Mouse (Mus musculus) G1E-ER4 (cell line): Measurements from ENCODE around the gene Golga7b. TPM values are rescaled to one million over a fixed set of nuclear protein-coding genes. Genes with fewer than 3 reads are reported as not detected.

Experiments used
- GATA1 ChIP-seq: IDR thresholded peaks from one replicate; pipeline ENCODE4 v1.8.0; 2012; ENCODE audit warnings: low read length, inconsistent platforms
- polyA plus RNA-seq: library from polyadenylated mRNA; stranded (reverse); fragments of >175 nt; gene quantifications from 2 replicates; pipeline ENCODE4 v1.2.3, GENCODE M21; 2012

Gene Golga7b
- 0.02 TPM in 1 of 2 replicates, not detected in the other for polyA plus RNA-seq

GRCm38 (mm10) chr19:42247519-42247918 is at the start of gene Golga7b:
Gene Golga7b (plus strand): TSS chr19:42247574.
- no peak for TF ChIP-seq GATA1

GRCm38 (mm10) chr19:42198026-42198425 is 49.3 kb upstream of the Golga7b start:
- no peak for TF ChIP-seq GATA1

- TF ChIP-seq GATA1: no peak
Measured at GRCm38 (mm10) chr19:42201696-42202381, 45.5 kb upstream of the Golga7b start, which contains the start of gene Sfrp5. Gene Sfrp5 (minus strand): TSS chr19:42202252.

GRCm38 (mm10) chr19:42202467-42202866 is 44.9 kb upstream of the Golga7b start:
- TF ChIP-seq GATA1: no peak

- TF ChIP-seq GATA1: no peak
Measured at GRCm38 (mm10) chr19:42204306-42204705, 43.1 kb upstream of the Golga7b start.

- no peak for TF ChIP-seq GATA1
Measured at GRCm38 (mm10) chr19:42205201-42205600, 42.2 kb upstream of the Golga7b start.

- TF ChIP-seq GATA1: no peak
Measured at GRCm38 (mm10) chr19:42209485-42209884, 37.9 kb upstream of the Golga7b start.

GRCm38 (mm10) chr19:42209976-42210375 is 37.4 kb upstream of the Golga7b start:
- no peak for TF ChIP-seq GATA1

- no peak for TF ChIP-seq GATA1
Measured at GRCm38 (mm10) chr19:42211936-42212335, 35.4 kb upstream of the Golga7b start.

- TF ChIP-seq GATA1: no peak
Measured at GRCm38 (mm10) chr19:42214601-42215000, 32.8 kb upstream of the Golga7b start.

- no peak for TF ChIP-seq GATA1
Measured at GRCm38 (mm10) chr19:42216699-42217373, 30.5 kb upstream of the Golga7b start.

GRCm38 (mm10) chr19:42217374-42217763 is 30.0 kb upstream of the Golga7b start:
- no peak for TF ChIP-seq GATA1

- TF ChIP-seq GATA1: no peak
Measured at GRCm38 (mm10) chr19:42226451-42226850, 20.9 kb upstream of the Golga7b start.

GRCm38 (mm10) chr19:42229499-42230287 is 17.7 kb upstream of the Golga7b start:
- TF ChIP-seq GATA1: no peak

GRCm38 (mm10) chr19:42230288-42230568 is 17.1 kb upstream of the Golga7b start:
- TF ChIP-seq GATA1: no peak

- TF ChIP-seq GATA1: no peak
Measured at GRCm38 (mm10) chr19:42230986-42231385, 16.4 kb upstream of the Golga7b start.
